Mouse (Mus musculus) stomach, postnatal 0 days (tissue): ENCODE results near the gene Gatad2a. TPM values are rescaled to one million over a fixed set of nuclear protein-coding genes. Genes with fewer than 3 reads are reported as not detected.

Source experiments
- ATAC-seq: fragments of 200-750 bp; cut with Nextera tagmentation; 2 replicates; pipeline ENCODE4 v1.8.0; 2017; ENCODE audit not compliant: low FRiP score, low TSS enrichment
- DNase-seq: peaks from one replicate; pipeline ENCODE4 v3.0.0-alpha.2; 2016; ENCODE audit warnings: low spot score
- H3K27ac ChIP-seq: fragments of 300-500 bp; sonication (generic); replicated peaks from 2 replicates; pipeline ENCODE4 v1.5.1; 2014; ENCODE audit warnings: mild to moderate bottlenecking, control low read depth
- H3K27me3 ChIP-seq: fragments of 300-500 bp; sonication (generic); 2 replicates; pipeline ENCODE4 v1.6.1; 2014; ENCODE audit warnings: low read length; ENCODE audit not compliant: control insufficient read depth, insufficient read depth
- H3K36me3 ChIP-seq: fragments of 300-500 bp; sonication (generic); 2 replicates; pipeline ENCODE4 v1.6.1; 2014; ENCODE audit warnings: low read length, mixed read lengths; ENCODE audit not compliant: control insufficient read depth, insufficient read depth
- H3K4me1 ChIP-seq: fragments of 300-500 bp; sonication (generic); replicated peaks from 2 replicates; pipeline ENCODE4 v1.6.1; 2014; ENCODE audit warnings: antibody characterized with exemption; ENCODE audit not compliant: control insufficient read depth, insufficient read depth
- H3K4me2 ChIP-seq: fragments of 300-500 bp; sonication (generic); replicated peaks from 2 replicates; pipeline ENCODE4 v1.6.1; 2014; ENCODE audit warnings: low read depth, mild to moderate bottlenecking, control low read depth, moderate library complexity
- H3K4me3 ChIP-seq: fragments of 300-500 bp; sonication (generic); 2 replicates; pipeline ENCODE4 v1.5.1; 2014; ENCODE audit warnings: low read depth, low read length, control low read depth
- H3K9ac ChIP-seq: fragments of 300-500 bp; sonication (generic); 2 replicates; pipeline ENCODE4 v1.6.1; 2014; ENCODE audit warnings: mild to moderate bottlenecking, low read length, control low read depth, mixed read lengths
- H3K9me3 ChIP-seq: fragments of 300-500 bp; sonication (generic); 2 replicates; pipeline ENCODE4 v1.6.1; 2016; ENCODE audit warnings: low read length; ENCODE audit not compliant: control insufficient read depth
- CTCF ChIP-seq: IDR thresholded peaks from 2 replicates; pipeline ENCODE4 v1.5.1; 2016; ENCODE audit warnings: antibody characterized with exemption, low read depth, mild to moderate bottlenecking, moderate library complexity
- EP300 ChIP-seq: optimal IDR thresholded peaks from 2 replicates; pipeline ENCODE3; 2016; ENCODE audit warnings: antibody characterized with exemption
- WGBS: fragments of 180-500 bp; shearing (Covaris S2); extraction: QIAGEN DNeasy Blood & Tissue Kit; methylation state at CpG from one replicate; pipeline ENCODE4 v1.1.7; 2014; 5-methylcytosine and 5-hydroxymethylcytosine counted together
- polyA plus RNA-seq: library from polyadenylated mRNA; unstranded; fragments of >200 nt; fragmentation: Nextera tagmentation; extraction: Ambion mirVana; gene quantifications from 2 replicates; pipeline ENCODE4 v1.2.1, GENCODE M21; 2015

Gatad2a gene
- polyA plus RNA-seq, result 32.4 and 36.4 TPM in 2 replicates

DNA sequence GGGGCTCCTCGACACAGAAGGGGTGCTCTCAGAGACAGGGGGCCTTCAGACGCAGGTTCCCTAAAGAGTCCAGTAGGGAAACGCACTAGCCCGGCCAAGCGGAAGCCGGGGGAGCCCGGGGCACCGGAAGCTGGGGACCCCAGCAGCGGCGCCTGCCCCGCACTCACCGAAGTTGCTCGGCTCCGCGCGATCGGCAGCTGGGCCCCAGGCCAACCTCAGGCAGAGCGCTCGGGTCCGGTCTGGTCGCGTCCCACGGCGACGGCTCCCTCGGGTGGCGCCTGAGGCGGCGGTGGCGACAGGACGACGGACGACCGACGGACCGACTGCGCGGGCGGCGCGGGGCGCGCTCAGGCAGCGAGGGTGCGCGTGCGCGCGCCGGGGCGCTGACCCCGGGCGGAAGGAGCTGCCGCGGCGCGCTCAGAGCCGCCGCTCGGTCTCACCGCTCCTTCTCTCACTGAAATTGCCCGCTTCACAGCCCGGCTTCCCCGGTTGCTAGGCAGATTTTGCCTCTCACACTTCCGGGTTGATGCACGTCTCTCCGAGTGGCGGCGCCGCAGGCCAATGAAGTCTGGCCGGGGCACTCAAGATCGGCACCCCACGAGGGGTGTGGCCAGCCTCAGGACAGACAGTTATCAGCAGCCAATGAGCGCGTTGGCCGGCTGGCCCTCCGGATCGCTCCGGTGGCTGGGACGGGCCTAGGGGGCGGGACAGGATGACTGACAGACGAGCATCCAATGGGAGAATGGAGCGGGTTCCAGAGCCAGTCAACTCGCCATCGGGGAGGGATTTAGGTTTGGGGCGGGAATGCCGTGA, at the start of gene Gatad2a:
Gene Gatad2a, minus strand, starts transcription at position 609 of the 813 bp plus-strand sequence.
- no peaks in the 10 kb centered on the region for H3K36me3 ChIP-seq
- ATAC-seq (peak; percentile 99), DNase-seq (peak; percentile 100)
- H3K9me3 ChIP-seq, result no peaks in the 10 kb centered on the region
- peak within 1 kb of the TSS; percentile 88 for H3K4me2 ChIP-seq
- under 1% methylated on average over 59 of the region's 87 CpGs for WGBS
- peak within 1 kb of the TSS; percentile 68 for H3K4me3 ChIP-seq
- peak within 1 kb of the TSS; percentile 97 for H3K27ac ChIP-seq
- H3K4me1 ChIP-seq, result no peaks in the 10 kb centered on the region
- peak within 1 kb of the TSS; percentile 86 for H3K9ac ChIP-seq
- H3K27me3 ChIP-seq, result no peaks in the 10 kb centered on the region
- TF ChIP-seq CTCF (peak; percentile 46), EP300 (no peak)

DNA sequence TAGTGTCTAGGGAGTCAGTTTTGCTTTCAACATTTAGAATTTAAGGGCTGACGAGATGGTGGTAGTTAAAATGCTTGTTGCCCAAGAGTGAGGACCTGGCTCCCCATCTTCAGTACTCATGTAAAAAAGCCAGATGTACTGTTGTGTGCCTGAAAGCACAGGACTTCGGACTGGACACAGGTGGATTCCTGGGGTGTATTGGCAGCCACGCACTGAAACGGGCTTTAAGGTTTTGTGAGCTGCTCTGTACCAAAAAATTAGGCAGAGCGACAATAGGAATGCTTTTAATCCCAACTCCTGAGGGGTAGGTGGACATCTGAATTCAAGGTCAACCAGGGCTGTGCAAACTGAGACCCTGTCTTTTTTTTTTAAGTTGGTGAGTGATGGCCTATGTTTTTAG, 47.8 kb upstream of the Gatad2a start:
- 90% methylated on average over 5 of the region's 5 CpGs for WGBS
- peak overlapping the region; percentile 99 for H3K4me2 ChIP-seq
- H3K4me1 ChIP-seq, result peaks cover 5% of the 10 kb centered on the region; the same call in 1 of the 2 replicates
- ATAC-seq, result no peak
- no peak overlapping the region for H3K27ac ChIP-seq
- peak overlapping the region; percentile 99 for H3K9ac ChIP-seq
- DNase-seq, result no peak
- H3K36me3 ChIP-seq, result no peaks in the 10 kb centered on the region
- H3K27me3 ChIP-seq, result no peaks in the 10 kb centered on the region
- H3K4me3 ChIP-seq, result 0 out of 2 replicates have a peak overlapping the region, but pooled peaks have one; percentile 100
- TF ChIP-seq CTCF (no peak), EP300 (no peak)
- no peaks in the 10 kb centered on the region for H3K9me3 ChIP-seq

DNA sequence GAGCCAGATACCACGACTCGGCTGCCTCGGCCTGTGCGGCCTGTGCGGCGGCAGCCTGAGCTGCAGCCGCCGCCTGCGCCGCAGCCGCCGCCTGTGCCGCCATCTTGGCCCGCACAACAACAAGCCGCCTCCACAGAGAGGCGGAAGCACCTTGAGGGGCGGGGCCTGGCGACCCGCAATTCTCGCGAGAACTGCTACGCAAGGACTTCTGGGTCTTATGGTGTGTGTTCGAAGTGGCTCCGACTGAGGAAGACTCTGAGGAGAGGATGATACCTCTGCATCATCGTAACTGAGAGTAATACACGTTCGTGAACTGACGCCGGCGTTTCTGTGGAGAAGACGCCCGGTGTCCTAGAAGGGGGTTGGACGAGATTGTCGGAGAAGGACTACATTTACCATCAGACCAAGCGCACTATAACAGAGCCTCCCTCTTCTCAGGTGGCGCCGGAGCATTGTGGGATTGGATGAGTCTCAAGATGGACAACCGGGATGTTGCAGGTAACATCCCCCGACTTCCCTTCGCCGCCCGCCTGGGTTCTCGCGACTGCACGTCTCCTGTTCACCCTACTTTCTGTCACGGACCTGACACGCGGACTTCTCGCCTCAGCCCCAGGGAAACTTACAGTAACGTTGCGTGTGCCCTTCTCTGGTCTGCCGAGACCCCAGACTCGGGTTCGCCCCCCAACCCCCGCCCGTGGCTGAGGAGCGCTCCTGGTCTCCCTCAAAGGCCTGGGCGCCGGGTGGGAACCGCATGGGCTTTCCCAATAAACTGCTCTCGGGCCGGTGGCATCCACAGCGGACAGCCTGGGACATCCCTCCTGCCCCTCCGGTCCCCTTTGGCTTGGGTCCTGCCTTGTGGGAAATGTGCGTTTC, 46.6 kb upstream of the Gatad2a start, which contains the start of the genes Mau2 and Sugp1:
Gene Mau2, minus strand, starts transcription at position 152 of the 873 bp plus-strand sequence.
Gene Sugp1, plus strand, starts transcription at position 231 of the 873 bp plus-strand sequence.
- DNase-seq (peak; percentile 96), ATAC-seq (peak; percentile 95)
- Histone ChIP-seq H3K27ac (peak within 1 kb of the TSS; percentile 86), H3K4me3 (peak within 1 kb of the TSS; percentile 100), H3K4me1 (peaks cover 5% of the 10 kb centered on the region; the same call in 1 of the 2 replicates), H3K9ac (peak within 1 kb of the TSS; percentile 99), H3K27me3 (no peaks in the 10 kb centered on the region), H3K4me2 (peak within 1 kb of the TSS; percentile 99), H3K9me3 (no peaks in the 10 kb centered on the region), H3K36me3 (no peaks in the 10 kb centered on the region)
- TF ChIP-seq CTCF, result no peak
- TF ChIP-seq EP300, result peak; percentile 97
- under 1% methylated on average over 65 of the region's 65 CpGs for WGBS

DNA sequence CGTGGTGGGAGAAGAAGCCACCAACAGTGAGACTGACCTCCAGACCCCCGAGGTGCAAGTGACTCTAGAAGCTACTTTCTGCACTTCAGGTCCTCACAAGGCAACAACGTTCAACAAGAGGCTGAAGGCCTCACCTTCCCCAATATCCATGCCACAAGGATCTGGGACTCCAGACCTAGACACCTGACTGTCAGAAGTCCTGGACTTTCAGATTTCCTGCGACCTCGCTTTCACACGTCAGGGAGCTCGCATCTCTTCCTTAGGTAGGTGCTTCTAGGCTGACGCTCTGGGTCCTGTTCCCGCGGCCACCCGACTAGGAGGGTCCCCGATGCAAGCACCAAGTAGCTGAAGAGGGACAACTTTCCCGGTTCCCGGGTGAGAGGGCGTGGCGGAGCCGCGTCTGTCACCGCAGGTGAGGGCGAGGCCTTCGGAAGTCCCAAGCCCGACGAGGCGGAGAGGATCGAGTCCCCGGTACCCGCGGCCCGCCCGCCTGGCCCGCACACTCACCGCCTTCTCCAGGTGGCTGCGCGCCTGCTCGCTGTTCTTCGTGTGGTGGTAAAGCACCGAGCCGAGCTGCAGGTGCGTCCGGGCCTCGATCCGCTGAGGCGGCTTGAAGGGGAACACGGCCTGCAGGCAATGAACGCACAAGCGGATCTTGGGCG, 45.8 kb upstream of the Gatad2a start:
- no peaks in the 10 kb centered on the region for H3K27me3 ChIP-seq
- under 1% methylated on average over 47 of the region's 47 CpGs for WGBS
- H3K36me3 ChIP-seq, result no peaks in the 10 kb centered on the region
- peak overlapping the region; percentile 99 for H3K4me2 ChIP-seq
- TF ChIP-seq EP300, result no peak
- no peak for TF ChIP-seq CTCF
- H3K4me3 ChIP-seq, result peak overlapping the region; percentile 100
- peak; percentile 53 for ATAC-seq
- H3K27ac ChIP-seq, result peak overlapping the region; percentile 86
- DNase-seq, result peak; percentile 71
- H3K9me3 ChIP-seq, result no peaks in the 10 kb centered on the region
- peaks cover 5% of the 10 kb centered on the region; the same call in 1 of the 2 replicates for H3K4me1 ChIP-seq
- H3K9ac ChIP-seq, result peak overlapping the region; percentile 99

DNA sequence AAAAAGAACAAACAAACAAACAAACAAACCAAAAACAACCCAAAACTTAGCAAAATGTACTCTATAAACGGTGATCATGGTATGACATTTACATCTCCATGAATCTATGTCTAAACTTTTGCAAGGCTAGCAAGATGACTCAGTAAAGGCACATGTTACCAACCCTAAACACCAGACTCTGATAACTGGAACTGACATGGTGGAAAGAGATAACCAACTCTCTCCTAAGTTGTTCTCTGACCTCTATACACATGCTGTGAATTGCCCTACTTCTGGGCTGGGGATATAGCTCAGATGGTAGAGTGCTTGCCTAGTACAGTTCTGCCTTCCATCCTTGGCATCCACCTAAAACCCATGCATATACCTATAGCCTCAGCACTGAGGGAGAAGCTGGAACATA, 41.8 kb upstream of the Gatad2a start:
- Histone ChIP-seq H3K9ac (no peak overlapping the region), H3K27me3 (no peaks in the 10 kb centered on the region), H3K4me2 (no peak overlapping the region), H3K9me3 (no peaks in the 10 kb centered on the region), H3K36me3 (no peaks in the 10 kb centered on the region), H3K4me3 (no peak overlapping the region), H3K27ac (no peak overlapping the region), H3K4me1 (peaks cover 5% of the 10 kb centered on the region; the same call in 1 of the 2 replicates)
- TF ChIP-seq EP300, result no peak
- TF ChIP-seq CTCF, result no peak
- 91% methylated on average over 1 of the region's 1 CpGs for WGBS
- ATAC-seq (no peak), DNase-seq (no peak)
